Mouse (Mus musculus) liver, postnatal 0 days (tissue): ENCODE results near the gene Slc9a3. TPM values are rescaled to one million over a fixed set of nuclear protein-coding genes. Genes with fewer than 3 reads are reported as not detected.

ENCODE experiments used
- ATAC-seq: fragments of 200-750 bp; cut with Nextera tagmentation; 2 replicates; pipeline ENCODE4 v1.8.0; 2017; ENCODE audit warnings: mild to moderate bottlenecking, moderate library complexity
- DNase-seq: peaks from one replicate; pipeline ENCODE4 v3.0.0-alpha.2; 2016
- H3K27ac ChIP-seq: fragments of 300-500 bp; sonication (generic); 2 replicates; pipeline ENCODE4 v1.5.1; 2014; ENCODE audit warnings: antibody characterized with exemption, moderate library complexity, mild to moderate bottlenecking, low read depth
- H3K27me3 ChIP-seq: fragments of 300-500 bp; sonication (generic); 2 replicates; pipeline ENCODE4 v1.6.1; 2014; ENCODE audit warnings: low read length, control low read depth, mixed read lengths; ENCODE audit not compliant: insufficient read depth
- H3K36me3 ChIP-seq: fragments of 300-500 bp; sonication (generic); replicated peaks from 2 replicates; pipeline ENCODE4 v1.6.1; 2014; ENCODE audit warnings: mild to moderate bottlenecking, control low read depth, low read length, moderate library complexity, mixed read lengths; ENCODE audit not compliant: insufficient read depth
- H3K4me1 ChIP-seq: fragments of 300-500 bp; sonication (generic); 2 replicates; pipeline ENCODE4 v1.6.1; 2014; ENCODE audit warnings: antibody characterized with exemption, mild to moderate bottlenecking, control low read depth; ENCODE audit not compliant: insufficient read depth
- H3K4me2 ChIP-seq: fragments of 300-500 bp; sonication (generic); 2 replicates; pipeline ENCODE4 v1.6.1; 2014; ENCODE audit warnings: low read depth, mild to moderate bottlenecking, low read length, moderate library complexity, mixed read lengths
- H3K4me3 ChIP-seq: fragments of 300-500 bp; sonication (generic); 2 replicates; pipeline ENCODE4 v1.5.1; 2014; ENCODE audit warnings: low read depth, low read length
- H3K9ac ChIP-seq: fragments of 300-500 bp; sonication (generic); replicated peaks from 2 replicates; pipeline ENCODE4 v1.6.1; 2014; ENCODE audit warnings: mild to moderate bottlenecking, moderate library complexity
- H3K9me3 ChIP-seq: fragments of 300-500 bp; sonication (generic); 2 replicates; pipeline ENCODE4 v1.6.1; 2016; ENCODE audit warnings: mild to moderate bottlenecking, control low read depth, low read length, mixed read lengths
- CTCF ChIP-seq: sonication (generic); IDR thresholded peaks from 2 replicates; pipeline ENCODE4 v1.5.1; 2016; ENCODE audit warnings: antibody characterized with exemption, low read depth
- EP300 ChIP-seq: IDR thresholded peaks from 2 replicates; pipeline ENCODE4 v1.6.1; 2016; ENCODE audit warnings: antibody characterized with exemption, low read depth, mild to moderate bottlenecking
- WGBS: fragments of 180-500 bp; shearing (Covaris S2); extraction: QIAGEN DNeasy Blood & Tissue Kit; methylation state at CpG from one replicate; pipeline ENCODE4 v1.1.7; 2014; ENCODE audit not compliant: insufficient replicate concordance; 5-methylcytosine and 5-hydroxymethylcytosine counted together
- polyA plus RNA-seq: library from polyadenylated mRNA; unstranded; fragments of >200 nt; fragmentation: Nextera tagmentation; extraction: Ambion mirVana; gene quantifications from 2 replicates; pipeline ENCODE4 v1.2.1, GENCODE M21; 2015

Slc9a3 gene
- polyA plus RNA-seq, 1 experiment from 2014 or later, result not detected

- H3K27ac ChIP-seq, result no peak overlapping the region
- DNase-seq (no peak), ATAC-seq (no peak)
- H3K9me3 ChIP-seq, result peaks cover 3% of the 10 kb centered on the region; the same call in 1 of the 2 replicates
- H3K9ac ChIP-seq, result no peak overlapping the region
- H3K4me3 ChIP-seq, result no peak overlapping the region
- no peak overlapping the region for H3K4me2 ChIP-seq
- H3K4me1 ChIP-seq, result no peaks in the 10 kb centered on the region
- H3K27me3 ChIP-seq, result no peaks in the 10 kb centered on the region
- TF ChIP-seq EP300 (no peak), CTCF (no peak)
- no peaks in the 10 kb centered on the region for H3K36me3 ChIP-seq
- 69% methylated on average over 6 of the region's 6 CpGs for WGBS
Measured at GRCm38 (mm10) chr13:74113626-74114191, 7.5 kb upstream of the Slc9a3 start.

DNA sequence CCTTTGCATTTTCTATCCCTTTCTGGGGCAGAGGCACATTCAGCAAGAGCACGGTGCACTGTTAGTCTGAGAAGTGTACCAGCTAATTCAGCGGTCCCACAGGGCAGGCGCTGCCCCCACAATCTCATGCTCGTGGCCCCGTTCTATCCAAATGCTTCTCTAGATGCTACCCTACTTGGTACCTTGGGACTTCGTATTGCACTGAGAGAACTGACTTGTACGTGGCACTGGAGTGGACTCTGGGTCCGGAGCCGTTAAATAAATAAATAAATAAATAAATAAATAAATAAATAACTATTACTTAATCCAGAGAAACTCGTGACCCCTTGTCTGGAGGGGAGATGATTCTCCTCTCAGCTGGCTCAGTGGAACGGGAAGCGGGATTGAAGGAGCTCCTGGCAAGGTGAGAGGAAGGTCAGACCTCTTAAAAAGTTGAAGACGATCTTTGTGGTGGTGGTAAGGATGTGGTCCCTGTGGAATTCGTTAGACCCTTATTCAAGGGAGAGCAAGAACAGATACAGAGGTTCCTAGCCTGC, 606 bp downstream of the Slc9a3 start:
- H3K9ac ChIP-seq, result no peak overlapping the region
- no peak overlapping the region for H3K27ac ChIP-seq
- H3K27me3 ChIP-seq, result peaks cover 31% of the 10 kb centered on the region
- H3K4me2 ChIP-seq, result no peak overlapping the region
- H3K36me3 ChIP-seq, result no peaks in the 10 kb centered on the region
- no peak overlapping the region for H3K4me3 ChIP-seq
- DNase-seq (no peak), ATAC-seq (no peak)
- TF ChIP-seq CTCF, result no peak
- TF ChIP-seq EP300, result no peak
- peaks cover 3% of the 10 kb centered on the region; the same call in 1 of the 2 replicates for H3K4me1 ChIP-seq
- no peaks in the 10 kb centered on the region for H3K9me3 ChIP-seq
- 29% methylated on average over 14 of the region's 14 CpGs for WGBS

DNA sequence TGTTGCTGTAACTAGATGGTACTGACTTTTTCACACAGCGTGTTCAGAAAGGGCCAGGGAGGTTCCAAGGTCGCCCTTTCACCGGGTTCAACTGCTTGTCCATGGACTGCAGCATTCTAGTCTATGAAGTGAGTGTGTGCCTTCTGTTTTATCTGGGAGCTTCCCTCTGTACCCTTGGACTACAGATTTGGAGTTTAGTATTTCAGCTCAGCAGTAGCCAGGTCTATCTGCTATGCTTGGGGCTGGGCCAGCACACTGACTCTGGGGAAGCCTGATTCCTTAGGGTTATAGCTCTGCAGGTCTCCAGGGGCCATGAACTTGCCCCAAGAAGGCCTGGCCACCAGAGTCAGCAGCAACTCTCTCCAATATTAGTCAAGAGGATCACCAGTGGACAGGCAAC, 1.4 kb downstream of the Slc9a3 start:
- Histone ChIP-seq H3K36me3 (no peaks in the 10 kb centered on the region), H3K9me3 (no peaks in the 10 kb centered on the region), H3K27ac (no peak overlapping the region), H3K9ac (no peak overlapping the region), H3K4me3 (no peak overlapping the region), H3K4me1 (peaks cover 3% of the 10 kb centered on the region; the same call in 1 of the 2 replicates), H3K4me2 (no peak overlapping the region), H3K27me3 (peaks cover 31% of the 10 kb centered on the region)
- ATAC-seq, result no peak
- DNase-seq, result no peak
- TF ChIP-seq EP300, result no peak
- no peak for TF ChIP-seq CTCF
- WGBS, result 73% methylated on average over 3 of the region's 3 CpGs

GRCm38 (mm10) chr13:74127571-74127970, 6.3 kb downstream of the Slc9a3 start:
- no peak for DNase-seq
- no peak for TF ChIP-seq EP300
- TF ChIP-seq CTCF, result no peak
- no peak for ATAC-seq
- H3K9ac ChIP-seq, result no peak overlapping the region
- no peak overlapping the region for H3K27ac ChIP-seq
- H3K4me2 ChIP-seq, result no peak overlapping the region
- no peak overlapping the region for H3K4me3 ChIP-seq
- no peaks in the 10 kb centered on the region for H3K36me3 ChIP-seq
- H3K27me3 ChIP-seq, result peaks cover 13% of the 10 kb centered on the region; the same call in 1 of the 2 replicates
- H3K9me3 ChIP-seq, result no peaks in the 10 kb centered on the region
- WGBS, result 75% methylated on average over 7 of the region's 7 CpGs
- H3K4me1 ChIP-seq, result no peaks in the 10 kb centered on the region

GRCm38 (mm10) chr13:74129909-74130308, 8.7 kb downstream of the Slc9a3 start:
- H3K9me3 ChIP-seq, result no peaks in the 10 kb centered on the region
- no peak overlapping the region for H3K27ac ChIP-seq
- no peak overlapping the region for H3K4me3 ChIP-seq
- H3K27me3 ChIP-seq, result 0 out of 2 replicates have a peak, but pooled peaks cover 5% of the 10 kb centered on the region
- TF ChIP-seq CTCF, result no peak
- no peak for TF ChIP-seq EP300
- no peak for DNase-seq
- H3K36me3 ChIP-seq, result no peaks in the 10 kb centered on the region
- H3K9ac ChIP-seq, result no peak overlapping the region
- H3K4me1 ChIP-seq, result no peaks in the 10 kb centered on the region
- H3K4me2 ChIP-seq, result no peak overlapping the region
- WGBS, result 84% methylated on average over 6 of the region's 6 CpGs
- ATAC-seq, result no peak

DNA sequence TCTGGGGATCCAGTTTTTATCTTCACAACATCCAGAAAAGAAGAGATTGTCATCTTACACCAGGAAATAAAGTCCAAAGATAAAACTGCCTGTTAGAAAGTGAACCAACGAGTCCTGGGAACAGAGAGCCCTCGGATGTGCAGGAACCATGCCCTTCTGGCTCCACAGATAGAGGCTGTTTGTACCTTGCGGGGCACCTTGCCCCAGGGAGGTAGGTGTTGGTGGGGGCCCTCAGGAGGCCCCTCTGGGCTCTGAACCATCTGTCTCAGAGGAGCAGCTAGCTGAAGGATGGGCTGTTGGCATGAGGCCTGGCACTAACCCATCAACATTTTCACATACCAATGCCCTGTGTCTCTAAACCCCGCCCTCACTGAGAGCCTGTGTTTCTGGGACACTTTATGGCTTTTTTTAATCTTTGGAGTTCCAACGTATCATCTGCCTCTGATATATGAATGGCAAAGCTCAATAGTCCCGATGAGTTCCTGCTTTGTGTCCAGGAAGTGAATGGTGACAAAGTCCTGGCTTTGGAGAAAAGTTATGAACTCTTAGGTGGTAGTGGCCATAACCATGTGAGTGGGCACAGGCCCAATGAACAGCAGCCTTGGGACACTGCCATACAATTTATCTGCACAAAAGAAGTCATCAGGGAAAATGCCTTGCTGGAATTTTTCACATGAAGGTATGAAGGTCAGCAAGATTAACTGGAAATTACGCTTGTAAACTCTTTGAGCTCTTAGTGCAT, 17.8 kb downstream of the Slc9a3 start:
- H3K9me3 ChIP-seq, result no peaks in the 10 kb centered on the region
- H3K36me3 ChIP-seq, result no peaks in the 10 kb centered on the region
- no peak overlapping the region for H3K4me3 ChIP-seq
- ATAC-seq (no peak), DNase-seq (no peak)
- H3K27me3 ChIP-seq, result no peaks in the 10 kb centered on the region
- TF ChIP-seq CTCF (no peak), EP300 (no peak)
- H3K4me2 ChIP-seq, result no peak overlapping the region
- H3K9ac ChIP-seq, result no peak overlapping the region
- no peaks in the 10 kb centered on the region for H3K4me1 ChIP-seq
- H3K27ac ChIP-seq, result no peak overlapping the region
- WGBS, result 73% methylated on average over 7 of the region's 7 CpGs
